Mouse (Mus musculus): ENCODE results near the gene Gm17359. TPM values are rescaled to one million over a fixed set of nuclear protein-coding genes. Genes with fewer than 3 reads are reported as not detected.

Gm17359 gene
- polyA plus RNA-seq, 1 experiment from 2014 or later = 0.05 TPM

GRCm38 (mm10) chr3:79358721-79359120 lies 22.3 kb downstream of the Gm17359 start:
- 43% methylated on average over 4 of the region's 4 CpGs for WGBS (ENCODE audit: insufficient replicate concordance)
- ATAC-seq (ENCODE audit: insufficient read depth) = no peak

GRCm38 (mm10) chr3:79360317-79361101 lies 24.0 kb downstream of the Gm17359 start:
- ATAC-seq (ENCODE audit: insufficient read depth) = no peak
- 32% methylated on average over 15 of the region's 15 CpGs for WGBS (ENCODE audit: insufficient replicate concordance)
- Histone ChIP-seq H3K27ac (replicated peaks) (no peak overlapping the region), H3K9me3 (replicated peaks) (no peaks in the 10 kb centered on the region), H3K4me2 (no peak overlapping the region), H3K4me3 (replicated peaks) (no peak overlapping the region), H3K36me3 (replicated peaks) (no peaks in the 10 kb centered on the region), H3K27me3 (no peaks in the 10 kb centered on the region; the same call in 1 of the 2 replicates), H3K9ac (no peak overlapping the region), H3K4me1 (replicated peaks) (no peaks in the 10 kb centered on the region)

More at GRCm38 (mm10) chr3:79358721-79359120, 22.3 kb downstream of the Gm17359 start:
- H3K9ac ChIP-seq = no peak overlapping the region
- H3K36me3 ChIP-seq (replicated peaks) = no peaks in the 10 kb centered on the region
- no peaks in the 10 kb centered on the region for H3K27me3 ChIP-seq
- H3K4me3 ChIP-seq (replicated peaks) = no peak overlapping the region
- no peaks in the 10 kb centered on the region for H3K4me1 ChIP-seq (replicated peaks)
- no peak overlapping the region for H3K27ac ChIP-seq (replicated peaks)
- H3K9me3 ChIP-seq (replicated peaks) = no peaks in the 10 kb centered on the region
- no peak overlapping the region for H3K4me2 ChIP-seq

GRCm38 (mm10) chr3:79366098-79366497 lies 29.6 kb downstream of the Gm17359 start:
- no peak for ATAC-seq (ENCODE audit: insufficient read depth)
- H3K4me1 ChIP-seq (replicated peaks) = no peaks in the 10 kb centered on the region
- WGBS (ENCODE audit: insufficient replicate concordance) = 46% methylated on average over 8 of the region's 8 CpGs

GRCm38 (mm10) chr3:79368306-79368705 lies 31.8 kb downstream of the Gm17359 start:
- Histone ChIP-seq H3K4me3 (replicated peaks) (no peak overlapping the region), H3K4me2 (no peak overlapping the region), H3K36me3 (replicated peaks) (no peaks in the 10 kb centered on the region), H3K27me3 (no peaks in the 10 kb centered on the region; the same call in 1 of the 2 replicates), H3K27ac (replicated peaks) (no peak overlapping the region), H3K9ac (no peak overlapping the region), H3K4me1 (replicated peaks) (no peaks in the 10 kb centered on the region), H3K9me3 (replicated peaks) (no peaks in the 10 kb centered on the region)
- 63% methylated on average over 6 of the region's 6 CpGs for WGBS (ENCODE audit: insufficient replicate concordance)
- no peak for ATAC-seq (ENCODE audit: insufficient read depth)

More at GRCm38 (mm10) chr3:79366098-79366497, 29.6 kb downstream of the Gm17359 start:
- Histone ChIP-seq H3K4me3 (replicated peaks) (no peak overlapping the region), H3K36me3 (replicated peaks) (no peaks in the 10 kb centered on the region), H3K9ac (no peak overlapping the region), H3K27ac (replicated peaks) (no peak overlapping the region), H3K9me3 (replicated peaks) (no peaks in the 10 kb centered on the region), H3K27me3 (no peaks in the 10 kb centered on the region; the same call in 1 of the 2 replicates), H3K4me2 (no peak overlapping the region)

GRCm38 (mm10) chr3:79370385-79370929 lies 34.0 kb downstream of the Gm17359 start:
- H3K4me3 ChIP-seq (replicated peaks) = no peak overlapping the region
- ATAC-seq (ENCODE audit: insufficient read depth) = no peak
- H3K9ac ChIP-seq = no peak overlapping the region
- WGBS (ENCODE audit: insufficient replicate concordance) = 57% methylated on average over 4 of the region's 4 CpGs
- H3K36me3 ChIP-seq (replicated peaks) = no peaks in the 10 kb centered on the region
- H3K4me1 ChIP-seq (replicated peaks) = no peaks in the 10 kb centered on the region
- no peak overlapping the region for H3K4me2 ChIP-seq
- no peak overlapping the region for H3K27ac ChIP-seq (replicated peaks)
- no peaks in the 10 kb centered on the region for H3K9me3 ChIP-seq (replicated peaks)
- no peaks in the 10 kb centered on the region for H3K27me3 ChIP-seq

DNA sequence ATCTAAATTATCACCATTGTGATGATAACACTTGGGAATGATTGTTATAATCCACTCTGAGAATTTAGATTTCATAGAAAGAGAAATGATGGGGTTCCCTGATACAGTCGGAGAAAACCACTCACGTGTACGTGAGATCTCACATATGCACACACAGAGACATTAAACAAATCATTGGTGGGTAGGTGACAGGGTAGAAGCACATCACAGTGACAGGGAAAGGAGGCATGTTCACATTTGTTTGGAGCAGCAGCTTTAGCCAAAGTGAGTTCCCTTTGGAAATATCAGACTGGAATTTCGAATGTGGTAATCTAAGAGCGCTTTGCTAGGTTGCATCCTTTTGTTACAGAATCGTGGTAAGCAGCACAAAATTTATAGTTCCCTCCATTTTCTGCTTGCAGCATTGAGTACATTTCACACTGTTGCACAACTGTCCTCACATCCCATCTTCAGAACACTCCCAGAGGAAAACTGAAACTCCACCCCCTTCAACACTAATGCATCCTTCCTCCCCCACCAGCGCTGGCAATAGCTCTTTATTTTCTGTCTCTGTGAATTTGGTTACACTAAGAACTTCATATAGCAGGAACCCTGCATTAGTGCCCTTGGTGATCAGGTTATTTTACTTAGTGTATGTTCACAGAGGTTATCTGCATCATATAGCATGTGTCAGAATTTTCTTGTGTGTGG lies 35.2 kb downstream of the Gm17359 start:
- 62% methylated on average over 7 of the region's 7 CpGs for WGBS (ENCODE audit: insufficient replicate concordance)
- H3K4me1 ChIP-seq (replicated peaks) = no peaks in the 10 kb centered on the region

DNA sequence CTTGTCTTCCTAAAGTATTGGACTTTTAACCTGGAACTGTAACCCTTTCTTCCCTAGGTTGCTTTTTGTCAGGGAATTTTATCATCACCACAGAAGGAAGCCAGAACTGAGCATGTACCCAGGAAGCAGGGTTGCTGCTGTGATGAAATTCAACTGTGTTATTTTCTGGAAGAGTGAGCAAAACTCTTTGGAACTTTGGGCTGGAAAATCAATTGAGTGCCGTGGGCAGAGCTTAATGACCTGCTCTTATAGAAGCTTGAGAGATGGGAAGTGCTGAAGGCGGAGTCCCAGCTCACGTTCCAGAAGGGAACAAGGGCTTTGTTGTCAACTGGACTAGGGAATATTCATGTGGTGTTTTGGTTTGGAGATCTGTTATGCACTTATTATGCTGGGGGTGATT lies 37.5 kb downstream of the Gm17359 start:
- Histone ChIP-seq H3K4me1 (replicated peaks) (no peaks in the 10 kb centered on the region), H3K9me3 (replicated peaks) (no peaks in the 10 kb centered on the region), H3K4me2 (no peak overlapping the region), H3K36me3 (replicated peaks) (no peaks in the 10 kb centered on the region), H3K27ac (replicated peaks) (no peak overlapping the region), H3K4me3 (replicated peaks) (no peak overlapping the region), H3K27me3 (no peaks in the 10 kb centered on the region), H3K9ac (no peak overlapping the region)
- 47% methylated on average over 3 of the region's 3 CpGs for WGBS (ENCODE audit: insufficient replicate concordance)
- no peak for ATAC-seq (ENCODE audit: insufficient read depth)

More for the DNA sequence above, 35.2 kb downstream of the Gm17359 start:
- no peaks in the 10 kb centered on the region for H3K36me3 ChIP-seq (replicated peaks)
- H3K27ac ChIP-seq (replicated peaks) = no peak overlapping the region
- H3K27me3 ChIP-seq = no peaks in the 10 kb centered on the region
- no peak overlapping the region for H3K4me3 ChIP-seq (replicated peaks)
- no peaks in the 10 kb centered on the region for H3K9me3 ChIP-seq (replicated peaks)
- no peak for ATAC-seq (ENCODE audit: insufficient read depth)
- H3K4me2 ChIP-seq = no peak overlapping the region
- no peak overlapping the region for H3K9ac ChIP-seq

GRCm38 (mm10) chr3:79378086-79378485 lies 41.6 kb downstream of the Gm17359 start:
- Histone ChIP-seq H3K9me3 (replicated peaks) (no peaks in the 10 kb centered on the region), H3K27me3 (no peaks in the 10 kb centered on the region), H3K4me2 (no peak overlapping the region), H3K4me3 (replicated peaks) (no peak overlapping the region), H3K4me1 (replicated peaks) (no peaks in the 10 kb centered on the region; the same call in 1 of the 2 replicates), H3K9ac (no peak overlapping the region), H3K27ac (replicated peaks) (no peak overlapping the region), H3K36me3 (replicated peaks) (no peaks in the 10 kb centered on the region)
- 52% methylated on average over 3 of the region's 3 CpGs for WGBS (ENCODE audit: insufficient replicate concordance)
- ATAC-seq (ENCODE audit: insufficient read depth) = 0 out of 2 replicates have a peak, but pooled peaks have one; percentile 44

DNA sequence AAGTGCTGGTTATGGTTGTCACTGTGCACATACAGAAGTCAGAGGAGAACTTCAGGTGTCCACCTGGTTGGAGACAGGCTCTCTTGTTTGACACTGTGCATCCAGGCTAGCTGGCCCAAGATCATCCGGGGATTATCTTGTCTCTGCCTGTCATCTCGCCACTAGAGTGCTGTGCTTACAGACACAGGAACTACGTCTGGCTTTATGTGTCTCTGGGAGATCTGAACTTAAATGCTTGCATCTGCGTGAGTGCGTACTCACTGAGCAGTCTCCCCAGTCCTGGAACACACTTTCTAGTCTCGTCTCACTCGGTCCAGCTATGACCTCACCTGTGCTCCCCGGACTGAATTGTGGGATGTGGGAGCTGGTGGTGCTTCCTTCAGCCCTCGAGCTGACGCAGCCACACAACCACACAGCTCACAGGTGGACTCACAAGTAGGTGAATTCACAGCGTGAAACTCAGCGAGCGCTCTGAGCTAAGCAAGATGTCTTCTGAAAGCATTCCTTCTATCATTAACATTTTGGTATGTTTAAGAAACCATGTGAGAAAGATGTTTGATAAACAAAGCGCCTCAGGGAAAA lies 42.9 kb downstream of the Gm17359 start:
- H3K9ac ChIP-seq = no peak overlapping the region
- 0 out of 2 replicates have a peak overlapping the region, but pooled peaks have one; percentile 33 for H3K27ac ChIP-seq (replicated peaks)
- H3K36me3 ChIP-seq (replicated peaks) = no peaks in the 10 kb centered on the region
- no peaks in the 10 kb centered on the region; the same call in 1 of the 2 replicates for H3K4me1 ChIP-seq (replicated peaks)
- no peaks in the 10 kb centered on the region for H3K9me3 ChIP-seq (replicated peaks)
- ATAC-seq (ENCODE audit: insufficient read depth) = peak; percentile 15; the same call in 1 of the 2 replicates
- 60% methylated on average over 14 of the region's 14 CpGs for WGBS (ENCODE audit: insufficient replicate concordance)
- no peaks in the 10 kb centered on the region for H3K27me3 ChIP-seq
- no peak overlapping the region for H3K4me3 ChIP-seq (replicated peaks)
- H3K4me2 ChIP-seq = no peak overlapping the region

DNA sequence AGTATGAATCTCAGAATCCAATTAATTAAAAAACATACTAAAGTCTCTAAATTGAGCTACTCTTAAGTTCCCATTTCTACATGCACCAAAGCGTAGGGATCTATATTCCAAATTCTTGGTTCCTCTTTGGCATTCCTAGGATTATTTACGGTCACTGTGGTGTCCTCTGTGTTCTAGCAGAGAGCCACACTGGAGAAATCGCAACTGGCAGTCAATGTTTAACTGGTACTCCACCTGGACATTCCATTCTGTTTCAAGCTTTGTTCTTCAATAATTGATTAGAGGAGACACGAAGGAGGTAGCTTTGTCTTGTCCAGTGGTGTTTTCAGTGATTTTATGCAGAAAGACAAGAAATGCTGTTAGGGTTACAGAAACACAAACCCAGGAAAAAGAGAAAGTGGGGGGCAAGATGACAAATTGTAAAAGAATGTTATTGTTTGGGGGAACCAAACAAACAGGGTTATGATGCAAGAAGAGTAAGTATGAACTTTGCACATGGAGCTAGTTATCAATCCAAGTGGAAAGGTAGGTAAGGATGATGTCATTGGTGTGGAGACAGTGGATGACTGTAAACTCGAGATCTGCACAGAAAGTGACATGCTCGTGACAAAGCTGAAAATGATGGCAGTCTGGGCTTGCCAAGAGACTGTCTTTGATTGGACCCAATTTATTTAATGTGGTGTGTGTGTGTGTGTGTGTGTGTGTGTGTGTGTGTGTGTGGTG lies 43.6 kb downstream of the Gm17359 start:
- Histone ChIP-seq H3K9ac (no peak overlapping the region), H3K4me3 (replicated peaks) (no peak overlapping the region), H3K4me2 (no peak overlapping the region), H3K27ac (replicated peaks) (no peak overlapping the region), H3K27me3 (no peaks in the 10 kb centered on the region), H3K9me3 (replicated peaks) (no peaks in the 10 kb centered on the region), H3K36me3 (replicated peaks) (no peaks in the 10 kb centered on the region), H3K4me1 (replicated peaks) (no peaks in the 10 kb centered on the region; the same call in 1 of the 2 replicates)
- WGBS (ENCODE audit: insufficient replicate concordance) = 47% methylated on average over 6 of the region's 6 CpGs
- peak; percentile 74 for ATAC-seq (ENCODE audit: insufficient read depth)
